Mouse (Mus musculus) intestine, postnatal 0 days (tissue): ENCODE data around the gene Dst. TPM values are rescaled to one million over a fixed set of nuclear protein-coding genes. Genes with fewer than 3 reads are reported as not detected.

Experiments
- ATAC-seq: fragments of 200-750 bp; cut with Nextera tagmentation; 2 replicates; pipeline ENCODE4 v1.8.0; 2017; ENCODE audit warnings: mild to moderate bottlenecking, moderate TSS enrichment, moderate library complexity
- H3K27ac ChIP-seq: fragments of 300-500 bp; sonication (generic); 2 replicates; pipeline ENCODE4 v1.5.1; 2014; ENCODE audit warnings: mild to moderate bottlenecking, low read depth, low read length, moderate library complexity
- H3K27me3 ChIP-seq: fragments of 300-500 bp; sonication (generic); replicated peaks from 2 replicates; pipeline ENCODE4 v1.6.1; 2014; ENCODE audit warnings: low read length, mixed read lengths; ENCODE audit not compliant: control insufficient read depth, insufficient read depth
- H3K36me3 ChIP-seq: fragments of 300-500 bp; sonication (generic); 2 replicates; pipeline ENCODE4 v1.6.1; 2014; ENCODE audit warnings: mild to moderate bottlenecking, moderate library complexity; ENCODE audit not compliant: control insufficient read depth, insufficient read depth
- H3K4me1 ChIP-seq: fragments of 300-500 bp; sonication (generic); replicated peaks from 2 replicates; pipeline ENCODE4 v1.6.1; 2014; ENCODE audit warnings: antibody characterized with exemption, low read length, mixed read lengths; ENCODE audit not compliant: control insufficient read depth, insufficient read depth
- H3K4me2 ChIP-seq: fragments of 300-500 bp; sonication (generic); replicated peaks from 2 replicates; pipeline ENCODE4 v1.6.1; 2014; ENCODE audit warnings: low read depth, mild to moderate bottlenecking, moderate library complexity
- H3K4me3 ChIP-seq: fragments of 300-500 bp; sonication (generic); 2 replicates; pipeline ENCODE4 v1.5.1; 2014; ENCODE audit warnings: low read depth, low read length
- H3K9ac ChIP-seq: fragments of 300-500 bp; sonication (generic); 2 replicates; pipeline ENCODE4 v1.6.1; 2014; ENCODE audit warnings: mild to moderate bottlenecking, low read depth, low read length
- H3K9me3 ChIP-seq: fragments of 300-500 bp; sonication (generic); 2 replicates; pipeline ENCODE4 v1.6.1; 2016; ENCODE audit warnings: mixed run types; ENCODE audit not compliant: control insufficient read depth
- CTCF ChIP-seq: sonication (generic); IDR thresholded peaks from 2 replicates; pipeline ENCODE4 v1.5.1; 2016; ENCODE audit warnings: low read depth, mild to moderate bottlenecking, control low read depth, antibody characterized with exemption, moderate library complexity
- WGBS: fragments of 180-500 bp; shearing (Covaris S2); extraction: QIAGEN DNeasy Blood & Tissue Kit; methylation state at CpG from one replicate; pipeline ENCODE4 v1.1.7; 2014; 5-methylcytosine and 5-hydroxymethylcytosine counted together
- polyA plus RNA-seq: library from polyadenylated mRNA; unstranded; fragments of >200 nt; fragmentation: Nextera tagmentation; extraction: Ambion mirVana; gene quantifications from 2 replicates; pipeline ENCODE4 v1.2.1, GENCODE M21; 2015

Gene Dst
- polyA plus RNA-seq, 1 experiment from 2014 or later, result 19.0 TPM

GRCm38 (mm10) chr1:34006828-34007361, 98.9 kb downstream of the Dst start:
- Histone ChIP-seq H3K27me3 (peaks cover 9% of the 10 kb centered on the region; the same call in 1 of the 2 replicates), H3K36me3 (no peaks in the 10 kb centered on the region), H3K4me2 (peak overlapping the region; percentile 72; the same call in 1 of the 2 replicates), H3K4me3 (no peak overlapping the region), H3K9ac (no peak overlapping the region), H3K27ac (no peak overlapping the region), H3K4me1 (peaks cover 5% of the 10 kb centered on the region; the same call in 1 of the 2 replicates), H3K9me3 (no peaks in the 10 kb centered on the region)
- no peak for ATAC-seq
- WGBS, result 74% methylated on average over 5 of the region's 5 CpGs
- no peak for TF ChIP-seq CTCF

- no peaks in the 10 kb centered on the region for H3K36me3 ChIP-seq
- WGBS, result 74% methylated on average over 4 of the region's 4 CpGs
- peaks cover 5% of the 10 kb centered on the region; the same call in 1 of the 2 replicates for H3K4me1 ChIP-seq
- no peak overlapping the region for H3K27ac ChIP-seq
- H3K27me3 ChIP-seq, result peaks cover 10% of the 10 kb centered on the region; the same call in 1 of the 2 replicates
- no peak for TF ChIP-seq CTCF
- no peak for ATAC-seq
- 0 out of 2 replicates have a peak overlapping the region, but pooled peaks have one; percentile 13 for H3K4me2 ChIP-seq
- H3K9me3 ChIP-seq, result no peaks in the 10 kb centered on the region
- H3K4me3 ChIP-seq, result no peak overlapping the region
- H3K9ac ChIP-seq, result no peak overlapping the region
Observed at GRCm38 (mm10) chr1:34007379-34007778, 99.4 kb downstream of the Dst start.

GRCm38 (mm10) chr1:34011051-34011677, 103.1 kb downstream of the Dst start:
- Histone ChIP-seq H3K9ac (peak overlapping the region; percentile 51), H3K4me3 (peak overlapping the region; percentile 64), H3K27ac (no peak overlapping the region), H3K4me1 (peaks cover 3% of the 10 kb centered on the region; the same call in 1 of the 2 replicates), H3K27me3 (peaks cover 10% of the 10 kb centered on the region; the same call in 1 of the 2 replicates), H3K36me3 (no peaks in the 10 kb centered on the region), H3K4me2 (peak overlapping the region; percentile 88), H3K9me3 (no peaks in the 10 kb centered on the region)
- under 1% methylated on average over 46 of the region's 47 CpGs for WGBS
- ATAC-seq, result peak; percentile 73
- peak; percentile 54 for TF ChIP-seq CTCF

GRCm38 (mm10) chr1:34011821-34012271, 103.8 kb downstream of the Dst start:
- Histone ChIP-seq H3K4me1 (no peaks in the 10 kb centered on the region), H3K36me3 (no peaks in the 10 kb centered on the region), H3K27ac (no peak overlapping the region), H3K4me3 (peak overlapping the region; percentile 64), H3K9ac (peak overlapping the region; percentile 51), H3K4me2 (peak overlapping the region; percentile 88), H3K9me3 (no peaks in the 10 kb centered on the region), H3K27me3 (peaks cover 10% of the 10 kb centered on the region; the same call in 1 of the 2 replicates)
- ATAC-seq, result peak; percentile 22; the same call in 1 of the 2 replicates
- no peak for TF ChIP-seq CTCF
- 4% methylated on average over 16 of the region's 16 CpGs for WGBS

- no peak for TF ChIP-seq CTCF
- Histone ChIP-seq H3K27me3 (peaks cover 10% of the 10 kb centered on the region; the same call in 1 of the 2 replicates), H3K9ac (no peak overlapping the region), H3K9me3 (no peaks in the 10 kb centered on the region), H3K4me3 (no peak overlapping the region), H3K4me1 (no peaks in the 10 kb centered on the region), H3K4me2 (no peak overlapping the region), H3K27ac (no peak overlapping the region), H3K36me3 (no peaks in the 10 kb centered on the region)
- 77% methylated on average over 5 of the region's 5 CpGs for WGBS
- ATAC-seq, result no peak
Observed at GRCm38 (mm10) chr1:34013490-34013889, 105.5 kb downstream of the Dst start.

- H3K4me3 ChIP-seq, result no peak overlapping the region
- WGBS, result 88% methylated on average over 15 of the region's 15 CpGs
- H3K27ac ChIP-seq, result no peak overlapping the region
- peaks cover 2% of the 10 kb centered on the region; the same call in 1 of the 2 replicates for H3K27me3 ChIP-seq
- no peak for ATAC-seq
- H3K36me3 ChIP-seq, result no peaks in the 10 kb centered on the region
- no peak for TF ChIP-seq CTCF
- H3K9me3 ChIP-seq, result no peaks in the 10 kb centered on the region
- H3K4me2 ChIP-seq, result no peak overlapping the region
- no peak overlapping the region for H3K9ac ChIP-seq
- no peaks in the 10 kb centered on the region for H3K4me1 ChIP-seq
Observed at GRCm38 (mm10) chr1:34016780-34017179, 108.8 kb downstream of the Dst start.
